Mouse (Mus musculus): ENCODE measurements around the gene Pfas. TPM values are rescaled to one million over a fixed set of nuclear protein-coding genes. Genes with fewer than 3 reads are reported as not detected.

The Pfas gene
- total RNA-seq, 1 experiment, result 119 TPM

- H3K4me1 ChIP-seq (ENCODE audit: control insufficient read depth in 2 of 2, insufficient read depth in 2 of 2, low read length in 2 of 2, poor library complexity in 1 of 2), result peaks cover 1 to 20% of the 10 kb centered on the region in 2 experiments; a peak in 2 of 4 replicates
- H3K9ac ChIP-seq (ENCODE audit: insufficient read depth, low read depth, low read length, poor library complexity, severe bottlenecking), result peak overlapping the region; percentile 52; the same call in 1 of the 2 replicates
- DNase-seq (ENCODE audit: low read depth, low spot score), result peak; percentile 86
- TF ChIP-seq ZC3H11A (IDR thresholded peaks at IDR 0.05; ENCODE audit: borderline replicate concordance, low read depth, low read length) (no peak), CHD2 (IDR thresholded peaks at IDR 0.05; ENCODE audit: low read depth, low read length) (no peak), ZNF384 (IDR thresholded peaks at IDR 0.05; ENCODE audit: low read depth, low read length) (no peak), MAFK (IDR thresholded peaks at IDR 0.05; ENCODE audit: insufficient read depth, low read depth, low read length) (no peak), HCFC1 (IDR thresholded peaks at IDR 0.05; ENCODE audit: borderline replicate concordance, insufficient read depth, low read length) (no peak)
- no peaks in the 10 kb centered on the region for H3K9me3 ChIP-seq (ENCODE audit: control insufficient read depth, insufficient read depth, low read depth, low read length)
- peak overlapping the region; percentile 11 to 52 for H3K4me3 ChIP-seq (ENCODE audit: insufficient read depth in 1 of 2, low read depth in 1 of 2, low read length in 2 of 2, poor library complexity in 1 of 2, severe bottlenecking in 1 of 2)
- peaks cover 33% of the 10 kb centered on the region for H3K36me3 ChIP-seq (ENCODE audit: control insufficient read depth, insufficient read depth, low read length, poor library complexity, severe bottlenecking)
- in situ Hi-C loops (cut with MboI; ENCODE audit: low sequenced_read_pairs in 2 of 2, unreplicated experiment in 2 of 2), result no loop called here
- H3K27ac ChIP-seq (ENCODE audit: insufficient read depth, low read depth, low read length, poor library complexity, severe bottlenecking), result peak overlapping the region; percentile 16; the same call in 1 of the 2 replicates
These were observed 27.6 kb upstream of the Pfas start for GRCm38 (mm10) chr11:69035849-69036248.

- DNase-seq (ENCODE audit: low read depth, low spot score), result no peak
- peak overlapping the region; percentile 11 to 52 for H3K4me3 ChIP-seq (ENCODE audit: insufficient read depth in 1 of 2, low read depth in 1 of 2, low read length in 2 of 2, poor library complexity in 1 of 2, severe bottlenecking in 1 of 2)
- peaks cover 1 to 20% of the 10 kb centered on the region in 2 experiments; a peak in 2 of 4 replicates for H3K4me1 ChIP-seq (ENCODE audit: control insufficient read depth in 2 of 2, insufficient read depth in 2 of 2, low read length in 2 of 2, poor library complexity in 1 of 2)
These were observed 27.2 kb upstream of the Pfas start for GRCm38 (mm10) chr11:69035411-69035810.

DNA sequence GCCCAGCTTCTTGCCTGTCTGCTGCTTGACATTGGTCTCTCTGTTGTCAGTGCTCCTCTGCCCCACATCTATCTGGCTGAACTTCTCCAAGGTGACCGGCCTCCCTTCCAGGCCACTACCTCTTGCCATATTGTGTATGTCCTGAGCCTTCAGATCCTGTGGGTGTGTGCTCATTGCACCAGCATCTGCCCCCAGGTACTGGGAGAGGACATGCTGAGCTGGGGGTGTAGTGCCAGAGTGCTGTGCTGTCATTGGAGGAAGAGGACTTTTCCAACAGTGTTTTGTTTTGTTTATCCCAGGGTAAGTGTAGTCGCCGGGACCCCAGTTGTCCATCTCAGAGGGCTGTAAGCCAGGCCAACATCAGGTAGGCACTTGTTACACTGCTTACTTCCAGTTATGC, 26.3 kb upstream of the Pfas start:
- Histone ChIP-seq H3K9me3 (ENCODE audit: control insufficient read depth, insufficient read depth, low read depth, low read length) (no peaks in the 10 kb centered on the region), H3K4me1 (ENCODE audit: control insufficient read depth in 2 of 2, insufficient read depth in 2 of 2, low read length in 2 of 2, poor library complexity in 1 of 2) (peaks cover 1 to 20% of the 10 kb centered on the region in 2 experiments; a peak in 2 of 4 replicates), H3K36me3 (ENCODE audit: control insufficient read depth, insufficient read depth, low read length, poor library complexity, severe bottlenecking) (peaks cover 43% of the 10 kb centered on the region), H3K4me3 (ENCODE audit: insufficient read depth in 1 of 2, low read depth in 1 of 2, low read length in 2 of 2, poor library complexity in 1 of 2, severe bottlenecking in 1 of 2) (no peak overlapping the region), H3K9ac (ENCODE audit: insufficient read depth, low read depth, low read length, poor library complexity, severe bottlenecking) (no peak overlapping the region), H3K27ac (ENCODE audit: insufficient read depth, low read depth, low read length, poor library complexity, severe bottlenecking) (no peak overlapping the region)
- TF ChIP-seq ZNF384 (IDR thresholded peaks at IDR 0.05; ENCODE audit: low read depth, low read length), result no peak
- in situ Hi-C loops (cut with MboI; ENCODE audit: low sequenced_read_pairs in 2 of 2, unreplicated experiment in 2 of 2), result no loop called here
- DNase-seq (ENCODE audit: low read depth, low spot score), result no peak

More at GRCm38 (mm10) chr11:69035411-69035810, 27.2 kb upstream of the Pfas start:
- Histone ChIP-seq H3K36me3 (ENCODE audit: control insufficient read depth, insufficient read depth, low read length, poor library complexity, severe bottlenecking) (peaks cover 37% of the 10 kb centered on the region), H3K9ac (ENCODE audit: insufficient read depth, low read depth, low read length, poor library complexity, severe bottlenecking) (peak overlapping the region; percentile 52), H3K9me3 (ENCODE audit: control insufficient read depth, insufficient read depth, low read depth, low read length) (no peaks in the 10 kb centered on the region), H3K27ac (ENCODE audit: insufficient read depth, low read depth, low read length, poor library complexity, severe bottlenecking) (peak overlapping the region; percentile 16; the same call in 1 of the 2 replicates)
- no peak for TF ChIP-seq ZC3H11A (IDR thresholded peaks at IDR 0.05; ENCODE audit: borderline replicate concordance, low read depth, low read length)
- no peak for TF ChIP-seq ZNF384 (IDR thresholded peaks at IDR 0.05; ENCODE audit: low read depth, low read length)
- no peak for TF ChIP-seq HCFC1 (IDR thresholded peaks at IDR 0.05; ENCODE audit: borderline replicate concordance, insufficient read depth, low read length)
- no peak for TF ChIP-seq CHD2 (IDR thresholded peaks at IDR 0.05; ENCODE audit: low read depth, low read length)
- TF ChIP-seq MAFK (IDR thresholded peaks at IDR 0.05; ENCODE audit: insufficient read depth, low read depth, low read length), result no peak
- in situ Hi-C loops (cut with MboI; ENCODE audit: low sequenced_read_pairs in 2 of 2, unreplicated experiment in 2 of 2), result no loop called here

DNA sequence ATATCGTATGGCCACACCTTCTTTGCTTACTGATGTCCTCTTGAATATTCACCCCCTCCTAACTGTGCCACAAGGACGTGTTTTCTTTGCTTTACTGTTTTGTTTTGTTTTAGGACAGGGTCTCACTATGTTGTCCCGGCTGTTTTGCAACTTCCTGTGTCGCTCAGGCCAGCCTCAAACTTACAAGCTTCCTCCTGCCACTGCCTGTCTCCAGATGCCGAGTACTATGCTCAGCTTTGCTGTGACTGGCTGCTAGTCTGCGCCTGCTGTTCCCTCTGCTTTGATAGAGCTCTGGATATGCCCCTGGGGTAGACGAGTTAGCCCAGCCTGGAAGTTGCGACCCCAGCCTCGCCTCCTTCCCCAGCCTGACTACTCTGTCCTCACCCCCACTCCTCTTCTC, 25.3 kb upstream of the Pfas start:
- TF ChIP-seq ZC3H11A (IDR thresholded peaks at IDR 0.05; ENCODE audit: borderline replicate concordance, low read depth, low read length) (no peak), HCFC1 (IDR thresholded peaks at IDR 0.05; ENCODE audit: borderline replicate concordance, insufficient read depth, low read length) (no peak), MAFK (IDR thresholded peaks at IDR 0.05; ENCODE audit: insufficient read depth, low read depth, low read length) (no peak), ZNF384 (IDR thresholded peaks at IDR 0.05; ENCODE audit: low read depth, low read length) (no peak), CHD2 (IDR thresholded peaks at IDR 0.05; ENCODE audit: low read depth, low read length) (no peak)
- DNase-seq (ENCODE audit: low read depth, low spot score), result no peak

GRCm38 (mm10) chr11:69028805-69029204, 20.5 kb upstream of the Pfas start:
- no peaks in the 10 kb centered on the region for H3K9me3 ChIP-seq (ENCODE audit: control insufficient read depth, insufficient read depth, low read depth, low read length)
- no peak overlapping the region for H3K4me3 ChIP-seq (ENCODE audit: insufficient read depth in 1 of 2, low read depth in 1 of 2, low read length in 2 of 2, poor library complexity in 1 of 2, severe bottlenecking in 1 of 2)
- in situ Hi-C loops (cut with MboI; ENCODE audit: low sequenced_read_pairs in 2 of 2, unreplicated experiment in 2 of 2), result no loop called here
- H3K27ac ChIP-seq (ENCODE audit: insufficient read depth, low read depth, low read length, poor library complexity, severe bottlenecking), result no peak overlapping the region
- no peak overlapping the region for H3K9ac ChIP-seq (ENCODE audit: insufficient read depth, low read depth, low read length, poor library complexity, severe bottlenecking)
- 0 out of 4 replicates have a peak, but pooled peaks cover 0 to 2% of the 10 kb centered on the region in 2 experiments for H3K4me1 ChIP-seq (ENCODE audit: control insufficient read depth in 2 of 2, insufficient read depth in 2 of 2, low read length in 2 of 2, poor library complexity in 1 of 2)
- no peak for DNase-seq (ENCODE audit: low read depth, low spot score)
- peaks cover 62% of the 10 kb centered on the region for H3K36me3 ChIP-seq (ENCODE audit: control insufficient read depth, insufficient read depth, low read length, poor library complexity, severe bottlenecking)
- peak; percentile 10; the same call in 1 of the 2 replicates for TF ChIP-seq ZC3H11A (IDR thresholded peaks at IDR 0.05; ENCODE audit: borderline replicate concordance, low read depth, low read length)
- no peak for TF ChIP-seq CHD2 (IDR thresholded peaks at IDR 0.05; ENCODE audit: low read depth, low read length)

More for the DNA sequence above, 25.3 kb upstream of the Pfas start:
- Histone ChIP-seq H3K4me1 (ENCODE audit: control insufficient read depth in 2 of 2, insufficient read depth in 2 of 2, low read length in 2 of 2, poor library complexity in 1 of 2) (peaks cover 1 to 15% of the 10 kb centered on the region in 2 experiments; a peak in 1 of 4 replicates), H3K9ac (ENCODE audit: insufficient read depth, low read depth, low read length, poor library complexity, severe bottlenecking) (no peak overlapping the region), H3K27ac (ENCODE audit: insufficient read depth, low read depth, low read length, poor library complexity, severe bottlenecking) (no peak overlapping the region), H3K9me3 (ENCODE audit: control insufficient read depth, insufficient read depth, low read depth, low read length) (no peaks in the 10 kb centered on the region), H3K4me3 (ENCODE audit: insufficient read depth in 1 of 2, low read depth in 1 of 2, low read length in 2 of 2, poor library complexity in 1 of 2, severe bottlenecking in 1 of 2) (no peak overlapping the region), H3K36me3 (ENCODE audit: control insufficient read depth, insufficient read depth, low read length, poor library complexity, severe bottlenecking) (peaks cover 47% of the 10 kb centered on the region)
- in situ Hi-C loops (cut with MboI; ENCODE audit: low sequenced_read_pairs in 2 of 2, unreplicated experiment in 2 of 2), result no loop called here

All from ES-E14 (cell line).